Mouse (Mus musculus) splenic B cell, adult 2 months (primary cell): Measurements from ENCODE around the gene Scn1a.

Experiments
- DNase-seq: peaks from one replicate; pipeline ENCODE4 v3.0.0-alpha.2; 2011; ENCODE audit warnings: low read depth, low spot score
- H3K27me3 ChIP-seq: 2 replicates; pipeline ENCODE4 v1.6.1; 2012; ENCODE audit warnings: mild to moderate bottlenecking, low read length, moderate library complexity, mixed read lengths; ENCODE audit not compliant: control insufficient read depth, poor library complexity, insufficient read depth, severe bottlenecking
- H3K36me3 ChIP-seq: 2 replicates; pipeline ENCODE4 v1.6.1; 2012; ENCODE audit warnings: mild to moderate bottlenecking, low read length, moderate library complexity, mixed read lengths; ENCODE audit not compliant: control insufficient read depth, poor library complexity, insufficient read depth, severe bottlenecking

Gene Scn1a

DNA sequence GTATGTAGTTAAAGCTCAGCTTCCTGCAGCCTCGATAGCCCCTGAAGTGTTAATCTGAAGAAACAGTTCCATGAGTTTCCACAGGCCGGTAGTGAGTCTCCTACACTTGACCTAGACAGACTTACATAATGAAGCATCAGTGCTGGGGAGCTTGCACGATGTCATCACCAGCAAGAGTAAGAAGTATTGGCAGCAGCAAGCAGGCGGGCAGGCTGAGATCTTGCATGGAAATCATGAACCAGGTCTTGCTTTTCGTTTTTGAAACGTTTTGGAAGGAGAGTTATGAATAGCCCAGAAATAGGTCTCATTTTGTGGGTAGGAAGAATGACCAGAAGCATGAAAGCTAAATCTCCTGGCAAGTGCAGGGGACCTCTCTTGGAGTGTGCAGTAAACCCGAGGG is at the start of gene Scn1a:
Scn1a (minus strand) TSS at position 130 of the 400 bp plus-strand sequence.
- Histone ChIP-seq H3K36me3 (no peaks in the 10 kb centered on the region), H3K27me3 (no peaks in the 10 kb centered on the region)
- no peak for DNase-seq

DNA sequence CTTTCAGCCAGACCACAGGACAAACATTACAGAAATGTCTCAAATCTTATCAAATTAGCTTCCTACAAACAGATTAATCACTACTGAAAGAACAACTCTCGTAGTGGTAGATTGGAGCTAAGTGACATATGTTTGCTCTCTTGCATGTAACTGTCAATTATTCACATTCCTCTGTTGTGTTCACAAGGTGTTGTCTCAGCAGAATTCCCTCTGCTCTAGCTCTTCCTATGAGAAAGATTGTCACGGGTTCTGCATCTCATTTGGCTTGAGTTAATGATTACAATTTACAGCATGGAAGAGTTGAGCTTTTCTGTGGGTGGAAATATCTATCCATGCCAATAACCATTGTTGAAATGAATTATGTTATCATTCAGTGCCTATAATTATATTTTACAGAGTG is 37.8 kb upstream of the Scn1a start:
- no peaks in the 10 kb centered on the region for H3K36me3 ChIP-seq
- DNase-seq: no peak
- no peaks in the 10 kb centered on the region for H3K27me3 ChIP-seq

DNA sequence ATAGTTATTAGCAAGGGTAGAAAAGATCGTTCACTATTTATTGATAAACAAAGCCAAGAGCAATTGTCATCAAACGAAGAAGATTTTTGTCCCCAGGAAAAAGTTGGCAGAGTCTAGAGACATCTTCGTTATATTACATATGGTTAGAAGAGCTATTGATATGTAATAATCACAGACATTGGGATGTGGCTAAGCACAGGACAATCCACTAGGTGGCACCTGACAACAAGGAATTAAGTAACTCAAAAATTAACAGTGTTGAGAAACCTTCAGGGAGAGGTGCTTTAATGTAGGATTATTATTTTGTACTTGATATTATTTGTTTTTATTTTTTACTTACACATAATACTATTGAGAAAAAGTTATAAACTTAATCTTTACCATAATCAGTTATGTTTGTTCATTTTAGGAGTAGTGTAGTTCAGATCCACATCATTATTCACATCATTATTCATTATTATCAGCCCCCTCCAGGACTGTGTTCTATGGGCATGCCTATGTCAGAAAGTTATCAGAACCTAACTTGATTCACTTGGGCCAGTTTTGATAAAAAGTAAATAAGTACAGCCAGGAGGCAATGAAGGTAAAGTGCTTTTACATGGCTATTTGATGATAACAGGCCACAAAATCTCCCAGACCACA is 32.7 kb upstream of the Scn1a start:
- no peaks in the 10 kb centered on the region for H3K27me3 ChIP-seq
- H3K36me3 ChIP-seq: no peaks in the 10 kb centered on the region
- DNase-seq: no peak

DNA sequence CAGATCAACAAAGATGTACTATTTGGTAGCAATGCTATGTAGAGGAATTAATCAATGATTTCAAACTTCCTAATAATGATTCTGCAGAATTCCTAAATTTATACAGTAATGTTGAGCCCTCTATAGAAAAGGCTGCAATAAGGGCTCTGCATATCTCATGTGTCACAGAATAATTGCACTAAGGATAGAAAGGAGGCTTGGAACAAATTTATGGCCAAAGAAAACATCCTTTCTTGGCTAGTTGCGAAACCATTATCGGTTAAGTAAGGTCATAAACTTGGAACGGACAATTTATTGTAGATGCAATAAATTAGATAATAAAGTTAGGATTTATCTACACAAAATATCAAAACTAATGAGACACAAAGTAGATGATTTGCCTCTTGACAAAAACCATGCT is 24.8 kb upstream of the Scn1a start:
- DNase-seq: no peak
- no peaks in the 10 kb centered on the region for H3K27me3 ChIP-seq
- H3K36me3 ChIP-seq: no peaks in the 10 kb centered on the region

DNA sequence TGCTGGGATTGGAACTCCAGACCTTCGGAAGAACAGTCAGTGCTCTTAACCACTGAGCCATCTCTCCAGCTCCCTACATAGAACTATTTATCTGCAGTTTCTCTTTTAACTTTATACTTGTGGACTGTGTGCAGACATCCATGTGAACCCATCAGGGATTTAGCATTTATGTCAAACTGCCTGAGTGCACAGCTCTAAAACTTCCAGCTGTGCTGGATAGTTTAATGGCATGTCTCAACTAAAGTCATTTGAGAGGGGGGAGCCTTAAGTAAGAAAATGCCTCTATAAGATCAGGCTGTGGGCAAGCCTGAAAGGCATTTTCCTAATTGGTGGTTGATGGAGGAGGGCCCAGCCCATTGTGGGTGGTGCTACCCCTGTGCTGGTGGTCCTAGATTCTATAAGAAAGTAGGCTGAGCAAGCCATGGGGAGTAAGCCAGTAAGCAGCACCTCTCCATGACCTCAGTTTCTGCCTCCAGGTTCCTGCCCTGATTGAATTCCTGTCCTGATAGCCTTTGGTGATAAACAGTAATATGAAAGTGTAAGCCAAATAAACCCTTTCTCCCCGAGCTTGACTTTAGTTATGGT is 24.3 kb upstream of the Scn1a start:
- H3K36me3 ChIP-seq: no peaks in the 10 kb centered on the region
- no peak for DNase-seq
- no peaks in the 10 kb centered on the region for H3K27me3 ChIP-seq

DNA sequence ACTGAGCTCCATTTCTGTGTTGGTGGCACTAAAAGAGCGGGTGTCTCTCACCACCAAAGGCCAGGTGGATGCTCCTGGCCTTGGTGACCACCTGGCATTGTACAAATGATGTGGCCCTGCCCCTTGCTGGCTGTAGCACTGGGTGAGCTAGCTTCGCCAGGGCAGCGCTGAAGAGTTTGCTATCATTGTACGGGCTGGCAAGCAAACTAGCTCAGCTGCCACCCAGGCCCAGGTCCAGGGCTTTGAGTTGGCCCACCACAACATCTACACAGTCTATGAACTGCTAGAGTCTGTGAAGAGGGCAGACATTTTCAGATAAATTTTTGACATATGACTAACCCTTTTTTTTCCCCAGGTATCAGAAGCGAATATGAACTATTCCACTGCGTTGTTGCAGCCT is 23.3 kb upstream of the Scn1a start:
- no peak for DNase-seq
- H3K36me3 ChIP-seq: no peaks in the 10 kb centered on the region

DNA sequence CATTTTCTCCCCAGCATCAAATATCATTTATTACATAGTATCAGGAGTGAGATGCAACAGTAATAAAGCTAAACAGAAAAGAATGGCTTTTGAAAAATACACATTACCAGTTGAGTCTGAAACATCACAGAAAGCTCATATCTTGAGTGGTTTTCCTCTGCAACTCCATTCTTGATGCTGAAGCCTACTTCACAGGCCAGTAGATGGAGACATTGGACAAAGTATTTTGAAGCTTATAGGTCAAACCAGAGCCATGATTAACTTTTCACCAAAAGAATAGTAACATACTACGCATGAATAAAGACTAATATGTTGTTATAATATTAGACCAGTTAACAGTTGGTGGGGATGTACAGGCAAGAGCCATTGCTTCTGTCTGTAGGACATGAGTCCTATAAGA is 21.8 kb upstream of the Scn1a start:
- no peak for DNase-seq
- no peaks in the 10 kb centered on the region for H3K36me3 ChIP-seq
- H3K27me3 ChIP-seq: no peaks in the 10 kb centered on the region

More for the DNA sequence above, 23.3 kb upstream of the Scn1a start:
- no peaks in the 10 kb centered on the region for H3K27me3 ChIP-seq

DNA sequence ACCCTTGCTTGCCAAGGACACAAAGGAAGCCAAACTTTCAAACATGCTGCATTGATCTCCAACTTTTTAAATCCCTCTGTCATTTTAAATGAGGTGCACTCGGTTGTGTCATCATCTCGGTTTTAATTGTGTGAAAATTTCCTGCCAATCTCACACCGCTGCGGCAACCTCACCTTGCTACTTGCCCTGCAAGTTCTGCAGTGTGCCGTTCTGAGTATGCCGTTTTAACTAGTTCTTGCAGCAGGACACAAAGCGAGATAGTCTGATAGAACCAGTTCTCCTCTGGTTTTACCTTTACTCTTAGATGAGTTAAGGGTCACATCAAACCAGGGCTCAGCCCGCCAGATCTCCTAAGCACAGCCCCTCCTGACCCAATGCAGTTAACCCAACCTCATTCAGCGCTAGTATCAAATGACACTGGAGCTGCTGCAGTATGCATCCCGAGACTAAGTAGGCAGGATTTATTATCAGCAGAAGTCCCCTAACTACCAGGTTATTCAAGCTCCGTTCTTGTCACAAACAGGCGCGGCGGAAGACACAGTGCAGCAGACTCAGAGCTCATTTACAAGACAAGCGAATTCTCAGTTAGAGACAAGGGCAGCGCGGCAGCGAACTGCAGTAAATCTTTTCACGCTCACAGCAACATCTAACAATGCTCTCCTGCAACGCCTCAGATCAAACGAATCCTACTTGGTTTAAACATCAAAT is 722 bp downstream of the Scn1a start:
- Histone ChIP-seq H3K27me3 (no peaks in the 10 kb centered on the region), H3K36me3 (no peaks in the 10 kb centered on the region)
- no peak for DNase-seq

DNA sequence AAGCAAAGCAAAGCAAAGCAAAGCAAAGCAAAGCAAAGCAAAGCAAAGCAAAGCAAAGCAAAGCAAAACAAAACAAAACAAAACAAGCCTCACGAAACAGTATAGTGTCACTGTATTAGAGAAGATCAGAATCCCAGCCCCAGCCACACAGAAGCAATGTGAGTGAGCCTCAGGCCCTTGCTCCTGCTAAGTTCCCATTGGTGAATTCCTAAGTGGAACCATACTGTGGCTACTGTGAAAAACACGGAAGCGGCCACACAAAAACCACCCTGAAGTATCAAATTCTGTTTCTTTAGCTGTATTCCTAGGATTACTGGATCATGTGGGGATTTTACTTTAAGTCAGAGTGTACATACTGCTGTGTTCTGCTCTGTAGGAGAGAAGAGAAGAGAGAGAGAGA is 4.4 kb downstream of the Scn1a start:
- Histone ChIP-seq H3K36me3 (no peaks in the 10 kb centered on the region), H3K27me3 (no peaks in the 10 kb centered on the region)
- DNase-seq: no peak

DNA sequence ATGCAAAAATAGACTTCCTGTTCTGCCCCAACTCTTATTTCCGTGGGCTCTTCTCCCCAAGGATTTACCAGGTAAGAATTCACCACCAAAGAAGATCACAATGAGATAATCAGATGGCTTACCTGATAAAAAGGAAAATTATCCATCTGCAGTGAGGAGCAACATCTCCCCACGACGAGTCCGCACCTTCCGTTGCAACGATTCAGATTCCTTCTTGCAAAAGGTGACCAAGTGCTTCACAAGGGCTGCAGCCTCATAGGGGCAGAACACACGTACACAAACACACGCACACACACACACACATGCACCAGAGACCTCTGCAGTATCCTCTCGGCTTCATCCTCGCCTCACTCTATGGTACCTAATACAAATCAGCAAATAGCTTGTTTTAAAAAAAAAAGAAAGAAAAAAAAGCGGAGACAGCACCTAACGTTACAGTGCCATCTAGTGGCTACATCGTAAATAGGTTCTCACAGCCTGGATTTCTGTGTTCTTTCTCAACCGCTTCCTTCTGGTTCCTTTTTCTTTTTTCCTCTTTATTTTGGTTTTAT is 30.8 kb downstream of the Scn1a start:
- DNase-seq: peak; percentile 59
- no peaks in the 10 kb centered on the region for H3K27me3 ChIP-seq
- H3K36me3 ChIP-seq: no peaks in the 10 kb centered on the region

DNA sequence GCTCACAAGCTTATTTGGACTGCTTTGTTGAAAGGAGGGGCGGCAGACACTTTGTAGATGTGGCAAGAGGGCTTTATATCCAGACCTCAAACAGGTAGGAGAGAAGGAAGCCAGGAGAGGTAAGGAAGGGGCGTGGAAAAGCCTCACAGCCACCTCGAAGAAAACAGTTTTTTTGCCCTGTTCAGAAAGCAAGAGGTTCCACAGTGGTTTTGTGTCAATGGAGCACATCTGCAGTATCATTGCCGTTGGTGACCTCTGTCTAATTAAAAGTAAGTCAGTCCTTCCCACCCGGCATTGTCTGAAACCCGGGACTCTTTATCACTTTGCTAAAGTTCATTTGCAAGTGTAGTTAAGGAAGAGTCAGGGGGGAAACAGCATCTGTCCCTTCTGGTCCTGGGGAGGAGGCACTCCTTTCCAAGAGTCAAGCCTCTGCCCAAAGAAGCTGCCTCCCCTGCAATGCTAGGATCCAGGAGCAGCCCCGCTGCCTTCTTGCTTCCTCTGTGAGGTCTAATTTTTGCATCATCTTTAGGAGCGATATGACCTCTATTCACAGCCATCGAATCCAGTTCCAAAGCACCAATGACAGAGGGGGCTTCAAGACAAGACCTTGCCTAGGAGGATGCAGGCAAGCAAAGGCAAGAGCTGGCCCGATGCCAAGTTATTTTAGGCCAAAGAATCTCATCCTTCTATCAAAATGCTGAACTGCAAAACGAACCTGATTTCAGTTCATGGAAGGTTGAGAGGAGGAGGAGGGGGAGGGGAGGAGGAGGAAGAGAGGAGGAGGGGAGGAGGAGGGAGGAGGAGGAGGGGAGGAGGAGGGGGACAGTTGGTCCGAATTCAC is 31.5 kb downstream of the Scn1a start:
- DNase-seq: peak; percentile 3
- Histone ChIP-seq H3K36me3 (no peaks in the 10 kb centered on the region), H3K27me3 (no peaks in the 10 kb centered on the region)

DNA sequence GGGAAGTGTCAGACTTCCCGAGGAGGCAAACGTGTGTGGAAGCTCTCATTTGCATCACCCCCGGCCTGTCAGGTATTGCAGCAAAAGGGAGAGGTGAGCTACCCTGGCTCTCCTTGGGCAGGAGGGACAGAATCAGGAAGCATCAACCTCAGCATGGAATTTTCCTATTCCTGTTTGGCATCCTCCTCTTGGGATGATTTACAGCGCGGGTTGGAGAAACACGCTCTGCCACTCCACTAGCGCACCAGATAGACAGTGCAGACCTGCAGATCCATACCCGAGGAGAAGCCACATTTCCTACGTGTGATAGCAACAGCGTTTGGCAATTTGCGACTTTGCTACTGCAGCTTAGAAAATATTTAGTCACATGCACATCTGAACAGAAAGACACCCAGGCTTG is 32.2 kb downstream of the Scn1a start:
- DNase-seq: no peak
- Histone ChIP-seq H3K27me3 (no peaks in the 10 kb centered on the region), H3K36me3 (no peaks in the 10 kb centered on the region)

DNA sequence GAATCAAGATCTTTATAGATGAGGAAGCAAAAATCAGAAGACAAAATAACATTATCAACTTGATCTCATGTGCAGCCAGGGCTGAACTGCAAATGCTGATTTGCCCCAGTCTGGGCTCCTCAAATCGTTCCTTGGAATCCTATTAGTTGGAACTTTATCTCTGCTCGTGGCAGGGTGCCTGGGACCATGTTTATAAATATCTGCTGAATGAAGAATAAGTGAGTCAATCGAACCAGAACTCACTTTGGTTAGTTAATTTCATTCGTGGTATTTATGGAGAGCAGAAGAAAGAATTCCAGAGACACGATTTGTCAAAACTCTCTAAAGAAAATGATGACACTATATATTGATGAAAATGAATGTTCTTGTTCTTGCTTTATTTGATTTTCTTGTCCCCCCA is 48.1 kb downstream of the Scn1a start:
- no peak for DNase-seq
- Histone ChIP-seq H3K27me3 (no peaks in the 10 kb centered on the region), H3K36me3 (no peaks in the 10 kb centered on the region)

DNA sequence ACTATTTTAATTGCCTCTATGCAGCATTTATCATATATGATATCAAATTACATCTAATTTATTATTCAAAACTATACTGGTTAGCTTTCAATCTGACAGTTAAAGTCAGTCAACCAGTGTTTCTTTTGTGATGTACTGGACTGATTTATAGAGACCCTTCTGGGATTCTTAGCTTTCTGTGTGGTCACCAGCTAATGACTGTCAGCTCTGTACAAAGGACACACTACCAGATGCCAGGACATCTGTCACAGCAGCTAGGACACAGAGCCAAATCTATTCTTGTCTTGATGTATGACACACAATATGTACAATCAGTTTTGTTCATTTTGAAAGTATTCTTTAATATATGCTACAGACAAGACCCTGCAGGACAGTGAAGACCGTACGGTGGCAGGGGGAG is 72.7 kb downstream of the Scn1a start:
- H3K27me3 ChIP-seq: no peaks in the 10 kb centered on the region
- no peak for DNase-seq
- H3K36me3 ChIP-seq: no peaks in the 10 kb centered on the region
